Mouse (Mus musculus) left cerebral cortex, postnatal 10 days (tissue): ENCODE results near the gene Prkag1. TPM values are rescaled to one million over a fixed set of nuclear protein-coding genes. Genes with fewer than 3 reads are reported as not detected.
"Not testable (repeated sequence)": the region's sequence is repeated elsewhere in the genome, so short reads cannot be mapped to it uniquely, and the experiment has no call there.

ENCODE experiments used
- DNase-seq, 2 experiments: peaks; one replicate each; pipeline ENCODE4 v3.0.0; 2021 to 2022; ENCODE audit warnings: low spot score in 2 of 2, mixed read lengths in 1 of 2; ENCODE audit errors: extremely low spot score in 1 of 2
- intact Hi-C: fragments of 180-260 bp; cut with DNase I; formaldehyde crosslinking; loops from one replicate; pipeline ENCODE4 v1.15.1; 2025
- total RNA-seq, 2 experiments: library from RNA; stranded (reverse); gene quantifications; 2 replicates each; pipeline ENCODE4 v1.2.3; 2021

Prkag1 gene
- total RNA-seq, 2 experiments from 2014 or later: 41.7 to 44.6 TPM

- intact Hi-C loops: loop anchor here (5.0 kb wide), 1 partner anchor 33 kb away; no protein-coding TSS in a partner anchor
- DNase-seq: no peak
Observed at GRCm38 (mm10) chr15:98834059-98834458, 2.7 kb upstream of the Prkag1 start.

GRCm38 (mm10) chr15:98833281-98833680 is 2.0 kb upstream of the Prkag1 start:
- DNase-seq: no peak
- intact Hi-C loops: loop anchor here (5.0 kb wide), 1 partner anchor 34 kb away; no protein-coding TSS in a partner anchor

- no peak for DNase-seq
- intact Hi-C loops: loop anchor here (5.0 kb wide), 1 partner anchor 35 kb away; no protein-coding TSS in a partner anchor
Observed at GRCm38 (mm10) chr15:98832161-98833058, 1.1 kb upstream of the Prkag1 start.

GRCm38 (mm10) chr15:98831684-98832035 is 339 bp upstream of the Prkag1 start:
- no peak for DNase-seq
- intact Hi-C loops: loop anchor here (5.0 kb wide), 1 partner anchor 36 kb away; no protein-coding TSS in a partner anchor

GRCm38 (mm10) chr15:98827611-98828011 is 3.7 kb downstream of the Prkag1 start:
- intact Hi-C loops: no loop called here
- DNase-seq: no peak

GRCm38 (mm10) chr15:98823434-98823833 is 7.9 kb downstream of the Prkag1 start:
- DNase-seq: no peak
- intact Hi-C loops: no loop called here

GRCm38 (mm10) chr15:98822147-98822546 is 9.2 kb downstream of the Prkag1 start:
- no peak for DNase-seq
- intact Hi-C loops: no loop called here

- intact Hi-C loops: no loop called here
- DNase-seq: no peak
Observed at GRCm38 (mm10) chr15:98821403-98821802, 9.9 kb downstream of the Prkag1 start.

GRCm38 (mm10) chr15:98820937-98821336 is 10.4 kb downstream of the Prkag1 start:
- no peak for DNase-seq
- intact Hi-C loops: no loop called here

- no peak for DNase-seq
- intact Hi-C loops: no loop called here
Observed at GRCm38 (mm10) chr15:98818171-98818570, 13.2 kb downstream of the Prkag1 start.

GRCm38 (mm10) chr15:98812741-98813424 is 18.4 kb downstream of the Prkag1 start:
- intact Hi-C loops: no loop called here
- peak; percentile 52 for DNase-seq

GRCm38 (mm10) chr15:98810212-98810611 is 21.1 kb downstream of the Prkag1 start:
- DNase-seq, intact Hi-C loops: not testable (repeated sequence)

- no peak for DNase-seq
- intact Hi-C loops: no loop called here
Observed at GRCm38 (mm10) chr15:98809390-98809789, 21.9 kb downstream of the Prkag1 start, which contains the start of gene Ddn. Ddn (minus strand) TSS chr15:98809490.

- intact Hi-C loops: no loop called here
- peak; percentile 74 to 80 for DNase-seq
Observed at GRCm38 (mm10) chr15:98808651-98809134, 22.6 kb downstream of the Prkag1 start.

GRCm38 (mm10) chr15:98807895-98808650 is 23.2 kb downstream of the Prkag1 start:
- peak; percentile 81 to 90 for DNase-seq
- intact Hi-C loops: no loop called here

- intact Hi-C loops: no loop called here
- DNase-seq: peak in 1 of 2 experiments; percentile 68
Observed at GRCm38 (mm10) chr15:98806809-98807770, 24.2 kb downstream of the Prkag1 start.

- DNase-seq: no peak
- intact Hi-C loops: no loop called here
Observed at GRCm38 (mm10) chr15:98806071-98806808, 25.1 kb downstream of the Prkag1 start.
